Mouse (Mus musculus) liver, adult 2 months (tissue): ENCODE measurements around the gene Shc3.

ENCODE experiments used
- CTCF ChIP-seq: fragments of 200-500 bp; IDR thresholded peaks from 2 replicates; pipeline ENCODE4 v1.5.1; 2011; ENCODE audit warnings: low read depth, low read length, control low read depth
- POLR2A ChIP-seq: fragments of 200-500 bp; IDR thresholded peaks from 2 replicates; pipeline ENCODE4 v1.6.1; 2011; ENCODE audit warnings: low read length, control low read depth; ENCODE audit not compliant: insufficient read depth; ENCODE audit errors: extremely low read depth

DNA sequence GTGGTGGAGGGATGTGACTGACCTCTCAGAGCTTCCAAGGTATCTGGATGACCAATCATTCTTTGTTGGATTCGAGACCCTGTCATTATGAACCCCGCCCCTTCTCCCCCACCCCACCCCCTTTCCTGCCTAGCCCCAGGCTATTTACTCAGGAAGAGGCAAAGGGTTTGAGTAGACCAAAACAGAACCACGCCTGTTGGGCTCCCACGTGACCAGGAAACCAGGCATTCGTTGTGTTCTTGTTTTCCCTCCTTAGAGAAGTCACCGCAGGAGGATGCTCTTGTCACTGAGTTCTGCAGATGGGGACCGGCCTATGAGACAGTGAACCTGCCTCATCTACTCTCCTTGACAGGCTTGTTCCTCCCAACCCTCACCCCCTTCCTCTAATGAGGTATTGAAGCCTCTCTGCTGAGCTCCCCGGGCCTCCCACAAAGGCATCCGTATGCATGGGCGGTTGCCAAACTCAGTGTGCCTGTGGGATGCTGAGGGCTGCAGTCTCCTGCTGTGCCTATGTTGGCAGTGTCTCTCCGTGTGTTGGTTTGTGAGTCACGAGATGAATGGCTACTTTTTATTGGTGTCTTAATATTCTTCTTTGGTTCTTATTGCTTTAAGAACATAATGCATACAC, 47.3 kb upstream of the Shc3 start:
- TF ChIP-seq POLR2A (no peak), CTCF (no peak)
